Mouse (Mus musculus): ENCODE measurements around the gene Aspn.
A peak's percentile ranks its signal among the peaks of the same experiment; 100 is the strongest.
"Not testable (repeated sequence)": the region's sequence is repeated elsewhere in the genome, so short reads cannot be mapped to it uniquely, and the experiment has no call there.

The Aspn gene

GRCm38 (mm10) chr13:49584307-49585005 is 40.2 kb downstream of the Aspn start:
- DNase-seq (ENCODE audit: low spot score), result peak; percentile 17

GRCm38 (mm10) chr13:49586062-49586461 is 41.8 kb downstream of the Aspn start:
- DNase-seq (ENCODE audit: low spot score), result no peak

- not testable (repeated sequence) for DNase-seq (ENCODE audit: low spot score)
Observed at GRCm38 (mm10) chr13:49602541-49602940, 58.3 kb downstream of the Aspn start.

GRCm38 (mm10) chr13:49603603-49604002 is 59.4 kb downstream of the Aspn start:
- no peak for DNase-seq (ENCODE audit: low spot score)

GRCm38 (mm10) chr13:49607714-49608113 is 63.5 kb downstream of the Aspn start, which contains the start of gene Ogn:
Gene Ogn, plus strand, starts transcription at chr13:49608046.
- DNase-seq (ENCODE audit: low spot score), result peak; percentile 13

GRCm38 (mm10) chr13:49608589-49609322 is 64.5 kb downstream of the Aspn start:
- DNase-seq (ENCODE audit: low spot score), result no peak

GRCm38 (mm10) chr13:49617021-49617420 is 72.8 kb downstream of the Aspn start:
- no peak for DNase-seq (ENCODE audit: low spot score)

Measured in ovary, postnatal 14 days (tissue).